Mouse (Mus musculus) brain, adult 10 weeks (tissue): Measurements from ENCODE around the gene Hfe2. TPM values are rescaled to one million over a fixed set of nuclear protein-coding genes. Genes with fewer than 3 reads are reported as not detected.

Experiments
- polyA plus RNA-seq: library from polyadenylated mRNA; stranded (reverse); fragments of 350-450 nt; fragmentation: Illumina TruSeq; extraction: RNeasy Lipid Tissue Mini Kit (QIAGEN cat#74804); gene quantifications from one replicate; pipeline ENCODE4 v1.2.3, GENCODE M21; 2015; ENCODE audit warnings: low read depth, low replicate concordance

Gene Hfe2
- polyA plus RNA-seq = 0.94 TPM

DNA sequence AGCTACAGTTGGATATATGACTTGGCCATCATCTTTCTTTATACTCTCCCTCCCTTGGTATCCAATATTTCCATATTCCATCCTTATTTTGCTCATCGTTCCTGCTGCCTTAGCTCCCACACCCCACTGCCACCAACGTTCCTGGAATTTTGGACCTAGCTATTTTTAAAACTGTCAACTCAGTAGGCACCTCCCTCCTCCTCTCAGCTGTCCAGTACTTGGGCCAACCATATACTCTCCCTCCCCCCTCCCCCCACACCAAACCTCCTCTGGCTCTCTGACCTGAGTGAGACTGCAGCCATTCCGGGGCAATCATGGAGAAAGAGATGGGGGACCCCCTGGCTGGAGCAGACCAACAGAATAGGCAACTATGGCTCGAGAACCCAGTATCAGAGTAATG lies at the start of gene Hfe2:
Hfe2 (plus strand) TSS at position 259 of the 400 bp plus-strand sequence.

DNA sequence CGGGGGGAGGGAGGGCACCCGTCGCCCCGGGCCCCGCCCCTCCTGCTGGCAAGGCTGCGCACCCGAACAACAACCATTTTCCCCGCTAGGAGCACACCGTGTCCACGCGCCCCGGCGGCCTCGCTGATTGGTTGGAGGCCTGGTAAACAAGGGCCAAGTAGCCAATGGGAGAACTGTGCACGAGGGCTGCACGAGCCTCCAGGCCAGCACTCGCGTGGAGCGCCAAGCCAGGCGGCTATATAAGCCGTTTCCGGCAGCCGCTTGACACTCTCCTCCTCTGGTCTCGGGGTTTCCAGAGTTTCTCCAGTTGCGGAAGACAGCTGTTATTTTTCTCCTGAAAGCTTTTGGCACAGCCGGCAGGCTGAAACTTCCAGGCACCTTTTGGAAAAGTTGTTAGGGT lies 32.7 kb downstream of the Hfe2 start, which contains the start of gene Txnip:
Txnip (plus strand) TSS at position 264 of the 400 bp plus-strand sequence.

DNA sequence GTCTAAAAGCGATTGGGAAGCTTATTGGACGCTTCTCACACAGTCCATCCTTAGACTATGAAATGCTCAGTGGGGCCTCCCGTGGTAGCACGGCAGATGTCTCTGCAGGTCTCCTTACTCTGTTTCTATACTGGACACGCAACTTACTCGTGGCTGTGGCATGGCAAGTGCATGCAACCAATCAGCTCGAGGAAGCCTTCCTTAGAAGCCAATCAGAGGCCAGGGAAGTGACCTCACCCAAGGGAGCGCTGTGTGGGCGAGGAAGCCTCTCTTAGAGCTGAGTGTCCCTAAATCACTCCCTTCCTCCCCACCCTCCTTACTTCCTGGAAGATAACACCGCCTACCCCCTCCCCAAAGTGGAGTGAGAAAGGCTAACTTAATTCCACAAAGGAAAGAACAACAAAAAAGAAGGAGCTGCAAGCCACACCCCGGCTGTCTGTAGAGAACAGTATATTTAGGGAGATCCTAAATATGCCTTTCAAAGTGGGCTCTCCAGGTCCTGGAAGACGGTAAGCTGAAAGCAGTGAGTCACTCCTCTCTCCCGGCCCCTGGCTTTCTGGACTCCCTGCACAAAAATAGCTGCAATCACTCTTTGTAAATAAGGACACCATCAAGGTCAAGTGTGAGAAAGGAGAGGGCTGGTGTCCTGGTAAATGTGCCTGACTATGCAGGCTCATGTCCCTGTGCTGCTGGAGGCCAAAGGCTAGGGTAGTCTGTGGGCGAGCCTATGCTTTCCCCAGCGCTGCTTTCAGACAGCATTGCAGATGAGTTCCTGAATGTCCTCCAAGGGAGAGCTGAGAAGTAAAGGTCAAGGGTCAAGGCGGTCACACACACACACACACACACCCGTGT lies 51.9 kb downstream of the Hfe2 start, which contains the start of gene Gm16253:
Gm16253 (plus strand) TSS at position 295 of the 852 bp plus-strand sequence.

Other genes starting within 250 kb of the Hfe2 start
- gene Fcgr1, start 231.2 kb upstream of the Hfe2 start, polyA plus RNA-seq = 4.3 TPM
- not detected for gene BC107364, start 72.9 kb upstream of the Hfe2 start, polyA plus RNA-seq
- gene Txnip, start 32.8 kb downstream of the Hfe2 start, polyA plus RNA-seq = 25.5 TPM
- not detected for gene Gm16253, start 51.8 kb downstream of the Hfe2 start, polyA plus RNA-seq
- gene Polr3gl, start 69.0 kb downstream of the Hfe2 start, polyA plus RNA-seq = 39.7 TPM
- 43.7 TPM for gene Ankrd34a, start 71.5 kb downstream of the Hfe2 start, polyA plus RNA-seq
- gene Lix1l, start 76.0 kb downstream of the Hfe2 start, polyA plus RNA-seq = 15.8 TPM
- gene Rbm8a, start 104.8 kb downstream of the Hfe2 start, polyA plus RNA-seq = 41.9 TPM
- gene Pex11b, start 110.2 kb downstream of the Hfe2 start, polyA plus RNA-seq = 73.8 TPM
- gene Gm42957, start 110.3 kb downstream of the Hfe2 start, polyA plus RNA-seq = 0.12 TPM
- gene Itga10, start 120.4 kb downstream of the Hfe2 start, polyA plus RNA-seq = 2.6 TPM
- gene Ankrd35, start 145.0 kb downstream of the Hfe2 start, polyA plus RNA-seq = 6.8 TPM
- gene Pias3, start 171.2 kb downstream of the Hfe2 start, polyA plus RNA-seq = 23.9 TPM
- gene Nudt17, start 183.4 kb downstream of the Hfe2 start, polyA plus RNA-seq = 13.2 TPM
- 28.5 TPM for gene Polr3c, start 202.5 kb downstream of the Hfe2 start, polyA plus RNA-seq
- 60.1 TPM for gene Rnf115, start 202.5 kb downstream of the Hfe2 start, polyA plus RNA-seq